Mouse (Mus musculus) erythroblast, embryonic 14.5 days (primary cell): ENCODE results near the gene Ms4a10.

Experiments used
- GATA1 ChIP-seq: IDR thresholded peaks from 2 replicates; pipeline ENCODE4 v1.6.1; 2012; ENCODE audit warnings: low read length, inconsistent platforms, mixed read lengths
- TAL1 ChIP-seq: IDR thresholded peaks from 3 replicates; pipeline ENCODE4 v1.6.1; 2012; ENCODE audit warnings: low read length, inconsistent platforms, mixed read lengths

DNA sequence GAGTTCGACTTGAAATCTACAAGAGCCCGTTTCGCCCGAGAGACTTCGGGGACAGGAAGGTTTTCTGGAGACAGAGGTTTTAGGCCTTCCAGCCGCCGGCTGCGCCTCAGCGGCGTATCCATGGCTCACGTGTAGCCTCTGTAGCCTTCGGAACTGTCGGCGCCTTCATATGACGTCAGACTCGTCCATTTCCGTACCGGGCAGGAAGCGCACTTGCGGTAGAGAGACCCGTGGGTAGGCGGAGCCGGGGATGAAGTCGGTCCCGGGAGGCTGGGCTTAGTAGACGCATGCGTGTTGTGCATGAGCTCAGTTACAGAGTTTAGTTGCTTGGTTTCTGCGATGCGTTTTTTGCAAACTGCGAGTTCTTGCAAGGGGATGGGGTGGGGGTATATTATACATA is 25.4 kb downstream of the Ms4a10 start, which contains the start of gene Ccdc86:
- no peak for TF ChIP-seq GATA1
- no peak for TF ChIP-seq TAL1
